Mouse (Mus musculus) embryonic fibroblast, embryonic 13.5 days (primary cell): ENCODE data around the gene Polr2j.

Source experiments
- CTCF ChIP-seq: IDR thresholded peaks from 2 replicates; pipeline ENCODE4 v1.5.1; 2011; ENCODE audit warnings: mild to moderate bottlenecking, control low read depth, low read length, moderate library complexity, borderline replicate concordance; ENCODE audit not compliant: insufficient read depth
- POLR2A ChIP-seq: IDR thresholded peaks from 2 replicates; pipeline ENCODE4 v1.6.1; 2011; ENCODE audit warnings: low read depth, mild to moderate bottlenecking, control low read depth, low read length, moderate library complexity

DNA sequence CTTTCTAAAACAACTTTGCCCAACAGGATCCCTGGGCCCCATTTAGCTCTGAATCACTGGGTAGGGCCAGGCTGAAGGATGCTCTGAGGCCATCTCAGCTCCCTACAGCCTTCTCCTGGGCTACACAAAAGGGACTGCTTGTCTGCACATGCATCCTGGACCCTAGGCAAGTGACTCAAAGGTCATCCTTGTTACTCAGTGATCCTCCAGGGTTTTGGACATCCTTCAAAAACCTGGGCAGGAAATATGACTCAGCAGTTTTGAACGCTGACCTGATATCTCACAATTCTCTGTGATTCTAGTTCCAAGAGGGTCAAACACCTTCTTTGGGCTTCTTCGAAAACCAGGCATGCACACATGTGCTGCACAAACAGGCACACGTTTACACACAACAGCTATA, 7.4 kb upstream of the Polr2j start:
- TF ChIP-seq CTCF (no peak), POLR2A (no peak)
